Mouse (Mus musculus) bone marrow, adult 2 months (tissue): Measurements from ENCODE around the gene Slc25a28.

Experiments
- CTCF ChIP-seq: fragments of 200-500 bp; IDR thresholded peaks from 2 replicates; pipeline ENCODE4 v1.5.1; 2011; ENCODE audit warnings: low read length, control low read depth; ENCODE audit not compliant: control insufficient read depth, insufficient read depth
- POLR2A ChIP-seq: fragments of 200-500 bp; IDR thresholded peaks from 2 replicates; pipeline ENCODE4 v1.6.1; 2011; ENCODE audit warnings: low read depth, mild to moderate bottlenecking, control low read depth, low read length, borderline replicate concordance; ENCODE audit not compliant: control insufficient read depth

DNA sequence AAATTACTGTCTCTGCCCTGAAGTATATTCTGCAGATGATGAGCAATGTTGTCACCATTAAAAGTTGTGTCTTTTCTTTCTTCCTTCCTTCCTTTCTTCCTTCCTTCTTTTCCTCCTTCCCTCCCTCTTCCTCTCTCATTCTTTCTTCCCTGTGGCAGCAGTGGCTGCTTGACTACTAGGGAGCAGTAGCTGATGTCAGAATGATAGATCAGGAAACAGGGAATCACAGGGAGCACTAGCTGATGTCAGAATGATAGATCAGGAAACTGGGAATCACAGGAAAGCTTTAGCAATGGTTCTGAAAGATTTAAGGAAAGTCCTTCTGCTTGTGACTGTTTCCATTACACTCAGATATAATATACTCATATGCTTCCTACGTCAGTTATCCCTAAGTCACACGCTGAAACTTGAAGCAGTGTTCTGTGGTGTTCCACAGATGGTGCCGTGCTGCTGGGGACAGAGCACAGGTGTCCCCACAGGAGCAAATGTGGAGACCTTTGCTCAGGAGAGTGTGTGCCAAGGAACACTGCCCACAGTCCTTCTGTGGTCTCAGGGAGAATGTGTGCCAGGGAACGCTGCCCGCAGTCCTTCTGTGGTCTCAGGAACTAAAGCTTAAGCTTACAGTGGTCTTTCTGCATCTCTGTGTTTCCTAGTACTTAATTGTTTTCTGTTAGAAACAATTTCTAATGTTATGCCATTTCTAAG lies 23.1 kb upstream of the Slc25a28 start:
- TF ChIP-seq POLR2A (no peak), CTCF (no peak)
